Mouse (Mus musculus) C2C12 (cell line): ENCODE data around the gene Slc25a13. TPM values are rescaled to one million over a fixed set of nuclear protein-coding genes. Genes with fewer than 3 reads are reported as not detected.

Source experiments
- H3K27me3 ChIP-seq: one replicate; pipeline ENCODE4 v1.6.1; 2011; ENCODE audit not compliant: control insufficient read depth, insufficient read depth, insufficient read length
- H3K36me3 ChIP-seq: one replicate; pipeline ENCODE4 v1.6.1; 2011; ENCODE audit not compliant: control insufficient read depth, insufficient read depth
- H3K4me3 ChIP-seq: one replicate; pipeline ENCODE4 v1.5.1; 2011; ENCODE audit warnings: mild to moderate bottlenecking, control low read depth; ENCODE audit not compliant: poor library complexity, insufficient read depth, severe bottlenecking
- H3K79me2 ChIP-seq: one replicate; pipeline ENCODE4 v1.6.1; 2011; ENCODE audit not compliant: control insufficient read depth, insufficient read depth
- H3K79me3 ChIP-seq: one replicate; pipeline ENCODE4 v1.6.1; 2011; ENCODE audit warnings: low read depth, control low read depth
- H3ac ChIP-seq: one replicate; pipeline ENCODE3; 2011; ENCODE audit warnings: low read depth; ENCODE audit not compliant: control insufficient read depth, insufficient read length
- CEBPB ChIP-seq: IDR thresholded peaks from one replicate; pipeline ENCODE4 v1.6.1; 2011; ENCODE audit warnings: low read depth, mild to moderate bottlenecking, control low read depth, moderate library complexity
- CTCF ChIP-seq: IDR thresholded peaks from one replicate; pipeline ENCODE4 v1.5.1; 2011; ENCODE audit not compliant: control insufficient read depth, insufficient read depth, insufficient read length
- FOSL1 ChIP-seq: IDR thresholded peaks from one replicate; pipeline ENCODE4 v1.8.0; 2011; ENCODE audit warnings: mild to moderate bottlenecking, low read length; ENCODE audit not compliant: poor library complexity, insufficient read depth, severe bottlenecking
- MAX ChIP-seq: IDR thresholded peaks from one replicate; pipeline ENCODE4 v1.6.1; 2011; ENCODE audit warnings: mild to moderate bottlenecking, control low read depth
- MYOD1 ChIP-seq: IDR thresholded peaks from one replicate; pipeline ENCODE4 v1.6.1; 2011; ENCODE audit warnings: low read depth; ENCODE audit not compliant: control insufficient read depth, insufficient read length
- MYOG ChIP-seq: IDR thresholded peaks from one replicate; pipeline ENCODE4 v1.6.1; 2011; ENCODE audit not compliant: control insufficient read depth, insufficient read length; ENCODE audit errors: extremely low read depth
- USF1 ChIP-seq: IDR thresholded peaks from one replicate; pipeline ENCODE4 v1.6.1; 2011; ENCODE audit warnings: low read depth, mild to moderate bottlenecking, control low read depth, moderate library complexity
- polyA plus RNA-seq: library from polyadenylated mRNA; unstranded; fragments of >200 nt; fragmentation: generic; extraction: Trizol; gene quantifications from one replicate; pipeline ENCODE4 v1.2.1, GENCODE M21; 2012; ENCODE audit warnings: missing spikeins

Slc25a13 gene
- polyA plus RNA-seq, 1 experiment = 0.69 TPM

DNA sequence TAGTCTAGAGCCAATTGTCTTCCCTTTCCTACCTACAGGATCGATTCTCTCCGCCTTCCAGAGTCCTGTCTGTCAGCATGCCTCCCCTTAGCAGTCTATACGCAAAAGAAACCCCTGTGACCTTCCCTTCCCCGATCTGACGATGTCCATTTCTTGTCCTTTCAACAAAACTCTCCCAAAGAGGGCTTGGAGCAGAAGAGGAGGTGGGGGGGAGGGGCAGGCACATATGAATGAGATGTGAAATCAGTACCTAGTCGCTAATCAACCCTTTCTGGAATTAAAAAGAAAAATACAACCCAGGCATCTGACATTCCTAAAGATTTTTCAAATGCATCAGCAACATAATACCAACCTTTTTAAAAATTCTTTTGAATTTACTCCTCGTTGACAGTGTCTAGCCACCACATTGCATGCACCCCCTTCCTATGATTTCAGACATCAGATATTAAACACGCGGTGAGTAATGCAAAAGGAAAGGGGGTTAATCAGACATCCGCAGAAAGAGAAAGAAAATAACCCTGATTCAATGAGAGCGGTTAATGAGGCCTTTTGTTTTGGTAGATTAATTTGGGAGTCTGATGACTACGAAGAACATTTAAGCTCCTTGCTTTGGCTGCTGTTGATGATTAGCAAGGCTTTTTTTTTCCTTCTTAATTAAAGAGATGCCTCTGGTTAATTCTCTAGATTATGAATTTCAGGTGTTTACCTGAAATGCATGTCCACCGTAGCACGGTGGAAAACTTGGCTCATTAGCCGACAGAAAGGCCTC lies 43.6 kb downstream of the Slc25a13 start:
- Histone ChIP-seq H3K27me3 (no peaks in the 10 kb centered on the region), H3K79me2 (no peaks in the 10 kb centered on the region), H3K36me3 (no peaks in the 10 kb centered on the region), H3ac (no peak overlapping the region), H3K4me3 (no peak overlapping the region), H3K79me3 (no peaks in the 10 kb centered on the region)
- no peak for TF ChIP-seq MYOD1
- TF ChIP-seq MAX = no peak
- no peak for TF ChIP-seq FOSL1
- TF ChIP-seq USF1 = no peak
- TF ChIP-seq CEBPB = no peak
- no peak for TF ChIP-seq CTCF
- TF ChIP-seq MYOG = no peak

- no peak overlapping the region for H3K4me3 ChIP-seq
- H3ac ChIP-seq = no peak overlapping the region
- H3K36me3 ChIP-seq = no peaks in the 10 kb centered on the region
- no peak for TF ChIP-seq CTCF
- no peak for TF ChIP-seq MYOG
- TF ChIP-seq FOSL1 = no peak
- TF ChIP-seq MYOD1 = no peak
- H3K79me2 ChIP-seq = no peaks in the 10 kb centered on the region
- H3K27me3 ChIP-seq = no peaks in the 10 kb centered on the region
- no peaks in the 10 kb centered on the region for H3K79me3 ChIP-seq
Observed at GRCm38 (mm10) chr6:6168566-6169134, 48.3 kb downstream of the Slc25a13 start.

- H3K36me3 ChIP-seq = no peaks in the 10 kb centered on the region
- TF ChIP-seq FOSL1 = no peak
- no peak for TF ChIP-seq MYOD1
- TF ChIP-seq USF1 = no peak
- H3K79me2 ChIP-seq = no peaks in the 10 kb centered on the region
- no peaks in the 10 kb centered on the region for H3K27me3 ChIP-seq
- H3ac ChIP-seq = no peak overlapping the region
- H3K79me3 ChIP-seq = no peaks in the 10 kb centered on the region
- H3K4me3 ChIP-seq = no peak overlapping the region
Observed at GRCm38 (mm10) chr6:6167339-6168126, 49.4 kb downstream of the Slc25a13 start.

DNA sequence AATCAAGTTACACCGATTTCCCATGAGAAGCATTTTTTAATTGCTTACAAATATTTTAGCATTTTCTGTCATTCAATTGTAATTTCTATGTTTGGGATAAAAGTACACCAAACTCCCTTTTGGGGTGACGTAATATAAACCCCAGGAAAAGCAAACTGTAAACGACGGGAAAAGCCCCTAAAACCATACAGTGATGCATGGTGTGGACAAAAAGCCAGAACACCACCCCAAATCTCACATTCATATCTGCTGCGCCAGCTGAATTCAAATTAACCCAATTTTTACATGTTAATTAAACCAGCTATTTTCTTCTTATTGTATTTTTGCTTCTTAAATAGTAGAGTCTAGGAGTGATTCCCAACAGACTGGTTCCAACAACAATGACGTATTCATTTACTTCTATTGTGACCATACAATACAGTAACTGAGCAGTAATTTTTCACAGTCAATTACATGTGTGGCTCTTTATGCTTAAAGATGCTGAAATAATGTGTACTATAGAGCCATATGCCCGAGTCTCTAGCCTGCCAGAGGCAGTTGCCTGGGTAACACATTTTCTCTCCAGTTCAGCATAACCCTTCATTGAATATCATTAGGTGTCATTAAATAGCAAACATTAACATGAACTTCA lies 53.9 kb downstream of the Slc25a13 start:
- Histone ChIP-seq H3K36me3 (no peaks in the 10 kb centered on the region), H3ac (no peak overlapping the region), H3K4me3 (no peak overlapping the region), H3K27me3 (no peaks in the 10 kb centered on the region), H3K79me3 (no peaks in the 10 kb centered on the region), H3K79me2 (no peaks in the 10 kb centered on the region)
- TF ChIP-seq MAX = no peak
- TF ChIP-seq FOSL1 = no peak
- TF ChIP-seq USF1 = no peak
- TF ChIP-seq MYOG = no peak
- TF ChIP-seq CEBPB = no peak

DNA sequence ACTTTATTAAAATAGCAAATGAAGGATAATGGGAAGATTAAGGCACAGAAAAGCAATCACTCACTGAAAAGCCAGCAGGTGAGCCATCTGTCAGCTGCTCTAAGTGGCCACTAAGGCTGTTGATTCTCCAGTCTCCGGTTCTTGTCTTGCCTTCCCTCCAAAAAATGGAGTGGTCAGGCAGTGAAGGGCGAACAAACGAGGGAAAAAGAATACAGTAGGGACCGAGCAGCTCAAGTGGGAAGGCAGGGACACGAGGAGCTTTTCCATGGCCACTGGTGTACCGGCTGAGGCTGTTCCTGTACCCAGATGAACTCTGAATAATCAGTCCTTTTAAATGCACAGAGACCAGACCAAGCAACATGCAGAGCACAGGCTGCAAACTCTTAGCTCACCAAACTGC lies 54.8 kb downstream of the Slc25a13 start:
- TF ChIP-seq CEBPB (no peak), MYOD1 (no peak), USF1 (no peak), MYOG (no peak), CTCF (no peak), FOSL1 (no peak)
- no peaks in the 10 kb centered on the region for H3K79me2 ChIP-seq
- no peaks in the 10 kb centered on the region for H3K79me3 ChIP-seq
- H3K36me3 ChIP-seq = no peaks in the 10 kb centered on the region
- no peak overlapping the region for H3K4me3 ChIP-seq
- H3K27me3 ChIP-seq = no peaks in the 10 kb centered on the region
- no peak overlapping the region for H3ac ChIP-seq
